Mouse (Mus musculus) liver, embryonic 12.5 days (tissue): ENCODE data around the gene Msrb3. TPM values are rescaled to one million over a fixed set of nuclear protein-coding genes. Genes with fewer than 3 reads are reported as not detected.

Experiments used
- ATAC-seq: fragments of 200-750 bp; cut with Nextera tagmentation; 2 replicates; pipeline ENCODE4 v1.8.0; 2017; ENCODE audit warnings: moderate number of reproducible peaks, mild to moderate bottlenecking, moderate library complexity
- H3K27ac ChIP-seq: fragments of 300-500 bp; sonication (generic); 2 replicates; pipeline ENCODE4 v1.5.1; 2016; ENCODE audit warnings: mild to moderate bottlenecking
- H3K27me3 ChIP-seq: fragments of 300-500 bp; sonication (generic); replicated peaks from 2 replicates; pipeline ENCODE4 v1.6.1; 2016; ENCODE audit warnings: mild to moderate bottlenecking, moderate library complexity
- H3K36me3 ChIP-seq: fragments of 300-500 bp; sonication (generic); 2 replicates; pipeline ENCODE4 v1.6.1; 2016; ENCODE audit warnings: mild to moderate bottlenecking, moderate library complexity
- H3K4me1 ChIP-seq: fragments of 300-500 bp; sonication (generic); 2 replicates; pipeline ENCODE4 v1.6.1; 2016
- H3K4me2 ChIP-seq: fragments of 300-500 bp; sonication (generic); 2 replicates; pipeline ENCODE4 v1.6.1; 2016; ENCODE audit warnings: mild to moderate bottlenecking, moderate library complexity
- H3K4me3 ChIP-seq: fragments of 300-500 bp; sonication (generic); 2 replicates; pipeline ENCODE4 v1.5.1; 2016; ENCODE audit warnings: mild to moderate bottlenecking, moderate library complexity
- H3K9ac ChIP-seq: fragments of 300-500 bp; sonication (generic); 2 replicates; pipeline ENCODE4 v1.6.1; 2016; ENCODE audit warnings: mild to moderate bottlenecking, moderate library complexity
- H3K9me3 ChIP-seq: fragments of 300-500 bp; sonication (generic); replicated peaks from 2 replicates; pipeline ENCODE4 v1.6.1; 2016; ENCODE audit warnings: mild to moderate bottlenecking, moderate library complexity
- WGBS: fragments of 180-500 bp; shearing (Covaris S2); methylation state at CpG from one replicate; pipeline ENCODE4 v1.1.7; 2016; ENCODE audit not compliant: insufficient replicate concordance; 5-methylcytosine and 5-hydroxymethylcytosine counted together
- polyA plus RNA-seq: library from polyadenylated mRNA; unstranded; fragments of >200 nt; fragmentation: Nextera tagmentation; extraction: Ambion mirVana; gene quantifications from 2 replicates; pipeline ENCODE4 v1.2.1, GENCODE M21; 2016

Msrb3 gene
- polyA plus RNA-seq = 1.7 and 1.8 TPM in 2 replicates

- Histone ChIP-seq H3K4me2 (peak within 1 kb of the TSS; percentile 80), H3K27ac (no peak within 1 kb of the TSS), H3K9ac (peak within 1 kb of the TSS; percentile 46), H3K4me1 (peaks cover 42% of the 10 kb centered on the region), H3K4me3 (peak within 1 kb of the TSS; percentile 58), H3K27me3 (peaks cover 44% of the 10 kb centered on the region), H3K9me3 (no peaks in the 10 kb centered on the region), H3K36me3 (no peaks in the 10 kb centered on the region)
- WGBS = 3% methylated on average over 62 of the region's 64 CpGs
- ATAC-seq = peak; percentile 40
Measured at GRCm38 (mm10) chr10:120898785-120899762, at the start of gene Msrb3. Gene Msrb3 (minus strand): TSS chr10:120899101.

GRCm38 (mm10) chr10:120948461-120948860 lies 49.6 kb upstream of the Msrb3 start:
- Histone ChIP-seq H3K9me3 (no peaks in the 10 kb centered on the region), H3K9ac (no peak overlapping the region), H3K4me3 (no peak overlapping the region), H3K27ac (peak overlapping the region; percentile 42; the same call in 1 of the 2 replicates), H3K4me2 (peak overlapping the region; percentile 31), H3K4me1 (peaks cover 47% of the 10 kb centered on the region), H3K36me3 (peaks cover 15% of the 10 kb centered on the region), H3K27me3 (no peaks in the 10 kb centered on the region)
- ATAC-seq = no peak
- 25% methylated on average over 2 of the region's 2 CpGs for WGBS

- WGBS = 29% methylated on average over 2 of the region's 2 CpGs
- Histone ChIP-seq H3K4me3 (no peak overlapping the region), H3K27me3 (no peaks in the 10 kb centered on the region), H3K4me2 (peak overlapping the region; percentile 31), H3K9ac (no peak overlapping the region), H3K9me3 (no peaks in the 10 kb centered on the region), H3K27ac (peak overlapping the region; percentile 42; the same call in 1 of the 2 replicates), H3K4me1 (peaks cover 42% of the 10 kb centered on the region), H3K36me3 (peaks cover 15% of the 10 kb centered on the region)
- ATAC-seq = peak; percentile 80
Measured at GRCm38 (mm10) chr10:120947842-120948241, 48.9 kb upstream of the Msrb3 start.

- Histone ChIP-seq H3K9me3 (no peaks in the 10 kb centered on the region), H3K27ac (no peak overlapping the region), H3K9ac (no peak overlapping the region), H3K4me2 (no peak overlapping the region), H3K27me3 (no peaks in the 10 kb centered on the region), H3K4me3 (no peak overlapping the region), H3K36me3 (peaks cover 15% of the 10 kb centered on the region), H3K4me1 (peaks cover 38% of the 10 kb centered on the region)
- no peak for ATAC-seq
- WGBS = 83% methylated on average over 5 of the region's 5 CpGs
Measured at GRCm38 (mm10) chr10:120946847-120947246, 47.9 kb upstream of the Msrb3 start.

GRCm38 (mm10) chr10:120938904-120939208 lies 40.0 kb upstream of the Msrb3 start:
- 57% methylated on average over 2 of the region's 2 CpGs for WGBS
- no peak overlapping the region for H3K9ac ChIP-seq
- H3K27me3 ChIP-seq = no peaks in the 10 kb centered on the region

GRCm38 (mm10) chr10:120938077-120938903 lies 39.4 kb upstream of the Msrb3 start:
- Histone ChIP-seq H3K9ac (no peak overlapping the region), H3K4me3 (no peak overlapping the region), H3K4me1 (peaks cover 12% of the 10 kb centered on the region), H3K4me2 (no peak overlapping the region), H3K9me3 (no peaks in the 10 kb centered on the region), H3K36me3 (0 out of 2 replicates have a peak, but pooled peaks cover 7% of the 10 kb centered on the region), H3K27ac (no peak overlapping the region), H3K27me3 (no peaks in the 10 kb centered on the region)
- WGBS = 63% methylated on average over 19 of the region's 19 CpGs
- ATAC-seq = peak; percentile 44

More at GRCm38 (mm10) chr10:120938904-120939208, 40.0 kb upstream of the Msrb3 start:
- Histone ChIP-seq H3K4me1 (peaks cover 14% of the 10 kb centered on the region), H3K4me2 (no peak overlapping the region), H3K27ac (no peak overlapping the region), H3K4me3 (no peak overlapping the region), H3K36me3 (0 out of 2 replicates have a peak, but pooled peaks cover 7% of the 10 kb centered on the region), H3K9me3 (no peaks in the 10 kb centered on the region)
- ATAC-seq = no peak

GRCm38 (mm10) chr10:120929536-120929935 lies 30.6 kb upstream of the Msrb3 start:
- no peaks in the 10 kb centered on the region for H3K9me3 ChIP-seq
- no peak overlapping the region for H3K4me3 ChIP-seq
- no peak overlapping the region for H3K27ac ChIP-seq
- H3K4me1 ChIP-seq = no peaks in the 10 kb centered on the region
- no peak overlapping the region for H3K9ac ChIP-seq
- no peaks in the 10 kb centered on the region for H3K27me3 ChIP-seq
- 77% methylated on average over 7 of the region's 7 CpGs for WGBS
- H3K4me2 ChIP-seq = no peak overlapping the region
- no peak for ATAC-seq
- H3K36me3 ChIP-seq = peaks cover 64% of the 10 kb centered on the region

- no peak overlapping the region for H3K27ac ChIP-seq
- no peaks in the 10 kb centered on the region for H3K27me3 ChIP-seq
- H3K4me1 ChIP-seq = no peaks in the 10 kb centered on the region
- H3K4me2 ChIP-seq = no peak overlapping the region
- ATAC-seq = no peak
- WGBS = 68% methylated on average over 5 of the region's 5 CpGs
- no peaks in the 10 kb centered on the region for H3K9me3 ChIP-seq
- H3K9ac ChIP-seq = no peak overlapping the region
- H3K4me3 ChIP-seq = no peak overlapping the region
- peaks cover 69% of the 10 kb centered on the region for H3K36me3 ChIP-seq
Measured at GRCm38 (mm10) chr10:120928183-120928582, 29.3 kb upstream of the Msrb3 start.

- peaks cover 72% of the 10 kb centered on the region for H3K36me3 ChIP-seq
- 91% methylated on average over 8 of the region's 8 CpGs for WGBS
Measured at GRCm38 (mm10) chr10:120926156-120926555, 27.3 kb upstream of the Msrb3 start.

GRCm38 (mm10) chr10:120921501-120921900 lies 22.6 kb upstream of the Msrb3 start:
- no peaks in the 10 kb centered on the region for H3K27me3 ChIP-seq
- no peak overlapping the region for H3K4me3 ChIP-seq
- H3K4me1 ChIP-seq = no peaks in the 10 kb centered on the region
- no peak overlapping the region for H3K4me2 ChIP-seq
- WGBS = 76% methylated on average over 2 of the region's 2 CpGs
- peaks cover 46% of the 10 kb centered on the region for H3K36me3 ChIP-seq
- no peaks in the 10 kb centered on the region for H3K9me3 ChIP-seq
- H3K9ac ChIP-seq = no peak overlapping the region
- no peak for ATAC-seq
- H3K27ac ChIP-seq = no peak overlapping the region

More at GRCm38 (mm10) chr10:120926156-120926555, 27.3 kb upstream of the Msrb3 start:
- Histone ChIP-seq H3K4me1 (no peaks in the 10 kb centered on the region), H3K4me2 (no peak overlapping the region), H3K27ac (no peak overlapping the region), H3K4me3 (no peak overlapping the region), H3K9ac (no peak overlapping the region), H3K27me3 (no peaks in the 10 kb centered on the region), H3K9me3 (no peaks in the 10 kb centered on the region)
- ATAC-seq = no peak

GRCm38 (mm10) chr10:120920604-120921003 lies 21.7 kb upstream of the Msrb3 start:
- no peak overlapping the region for H3K9ac ChIP-seq
- H3K36me3 ChIP-seq = peaks cover 39% of the 10 kb centered on the region
- no peak overlapping the region for H3K4me2 ChIP-seq
- no peak overlapping the region for H3K4me3 ChIP-seq
- H3K4me1 ChIP-seq = no peaks in the 10 kb centered on the region
- 80% methylated on average over 11 of the region's 11 CpGs for WGBS
- H3K9me3 ChIP-seq = no peaks in the 10 kb centered on the region
- no peak for ATAC-seq
- H3K27ac ChIP-seq = no peak overlapping the region
- no peaks in the 10 kb centered on the region for H3K27me3 ChIP-seq

GRCm38 (mm10) chr10:120916250-120916649 lies 17.3 kb upstream of the Msrb3 start:
- Histone ChIP-seq H3K27me3 (no peaks in the 10 kb centered on the region), H3K9me3 (no peaks in the 10 kb centered on the region), H3K36me3 (peaks cover 11% of the 10 kb centered on the region), H3K9ac (no peak overlapping the region), H3K4me3 (no peak overlapping the region), H3K27ac (no peak overlapping the region), H3K4me1 (no peaks in the 10 kb centered on the region), H3K4me2 (no peak overlapping the region)
- WGBS = 77% methylated on average over 5 of the region's 5 CpGs
- ATAC-seq = no peak
